Mouse (Mus musculus) stomach, postnatal 0 days (tissue): ENCODE measurements around the gene Drosha. TPM values are rescaled to one million over a fixed set of nuclear protein-coding genes. Genes with fewer than 3 reads are reported as not detected.

ENCODE experiments used
- ATAC-seq: fragments of 200-750 bp; cut with Nextera tagmentation; 2 replicates; pipeline ENCODE4 v1.8.0; 2017; ENCODE audit not compliant: low FRiP score, low TSS enrichment
- DNase-seq: peaks from one replicate; pipeline ENCODE4 v3.0.0-alpha.2; 2016; ENCODE audit warnings: low spot score
- H3K27ac ChIP-seq: fragments of 300-500 bp; sonication (generic); replicated peaks from 2 replicates; pipeline ENCODE4 v1.5.1; 2014; ENCODE audit warnings: mild to moderate bottlenecking, control low read depth
- H3K27me3 ChIP-seq: fragments of 300-500 bp; sonication (generic); 2 replicates; pipeline ENCODE4 v1.6.1; 2014; ENCODE audit warnings: low read length; ENCODE audit not compliant: control insufficient read depth, insufficient read depth
- H3K36me3 ChIP-seq: fragments of 300-500 bp; sonication (generic); 2 replicates; pipeline ENCODE4 v1.6.1; 2014; ENCODE audit warnings: low read length, mixed read lengths; ENCODE audit not compliant: control insufficient read depth, insufficient read depth
- H3K4me1 ChIP-seq: fragments of 300-500 bp; sonication (generic); replicated peaks from 2 replicates; pipeline ENCODE4 v1.6.1; 2014; ENCODE audit warnings: antibody characterized with exemption; ENCODE audit not compliant: control insufficient read depth, insufficient read depth
- H3K4me2 ChIP-seq: fragments of 300-500 bp; sonication (generic); replicated peaks from 2 replicates; pipeline ENCODE4 v1.6.1; 2014; ENCODE audit warnings: low read depth, mild to moderate bottlenecking, control low read depth, moderate library complexity
- H3K4me3 ChIP-seq: fragments of 300-500 bp; sonication (generic); 2 replicates; pipeline ENCODE4 v1.5.1; 2014; ENCODE audit warnings: low read depth, low read length, control low read depth
- H3K9ac ChIP-seq: fragments of 300-500 bp; sonication (generic); 2 replicates; pipeline ENCODE4 v1.6.1; 2014; ENCODE audit warnings: mild to moderate bottlenecking, low read length, control low read depth, mixed read lengths
- H3K9me3 ChIP-seq: fragments of 300-500 bp; sonication (generic); 2 replicates; pipeline ENCODE4 v1.6.1; 2016; ENCODE audit warnings: low read length; ENCODE audit not compliant: control insufficient read depth
- CTCF ChIP-seq: IDR thresholded peaks from 2 replicates; pipeline ENCODE4 v1.5.1; 2016; ENCODE audit warnings: antibody characterized with exemption, low read depth, mild to moderate bottlenecking, moderate library complexity
- EP300 ChIP-seq: optimal IDR thresholded peaks from 2 replicates; pipeline ENCODE3; 2016; ENCODE audit warnings: antibody characterized with exemption
- WGBS: fragments of 180-500 bp; shearing (Covaris S2); extraction: QIAGEN DNeasy Blood & Tissue Kit; methylation state at CpG from one replicate; pipeline ENCODE4 v1.1.7; 2014; 5-methylcytosine and 5-hydroxymethylcytosine counted together
- polyA plus RNA-seq: library from polyadenylated mRNA; unstranded; fragments of >200 nt; fragmentation: Nextera tagmentation; extraction: Ambion mirVana; gene quantifications from 2 replicates; pipeline ENCODE4 v1.2.1, GENCODE M21; 2015

The Drosha gene
- polyA plus RNA-seq: 8.7 and 10.3 TPM in 2 replicates

GRCm38 (mm10) chr15:12824197-12824952 is at the start of gene Drosha, which contains the start of gene 6030458C11Rik:
Drosha (plus strand) TSS chr15:12824815.
6030458C11Rik (minus strand) TSS chr15:12824649.
- no peaks in the 10 kb centered on the region for H3K4me1 ChIP-seq
- DNase-seq: peak; percentile 97
- no peaks in the 10 kb centered on the region for H3K9me3 ChIP-seq
- peak within 1 kb of the TSS; percentile 78 for H3K4me2 ChIP-seq
- peak within 1 kb of the TSS; percentile 93 for H3K9ac ChIP-seq
- H3K36me3 ChIP-seq: peaks cover 10% of the 10 kb centered on the region
- peak; percentile 100 for ATAC-seq
- WGBS: under 1% methylated on average over 67 of the region's 67 CpGs
- H3K4me3 ChIP-seq: peak within 1 kb of the TSS; percentile 85
- no peaks in the 10 kb centered on the region for H3K27me3 ChIP-seq
- peak within 1 kb of the TSS; percentile 77 for H3K27ac ChIP-seq
- TF ChIP-seq CTCF (no peak), EP300 (no peak)

- H3K4me1 ChIP-seq: no peaks in the 10 kb centered on the region
- no peak overlapping the region for H3K9ac ChIP-seq
- H3K27ac ChIP-seq: no peak overlapping the region
- DNase-seq: no peak
- no peak overlapping the region for H3K4me2 ChIP-seq
- no peak overlapping the region for H3K4me3 ChIP-seq
- no peaks in the 10 kb centered on the region for H3K36me3 ChIP-seq
- no peak for ATAC-seq
- no peaks in the 10 kb centered on the region for H3K27me3 ChIP-seq
- TF ChIP-seq EP300: no peak
- 67% methylated on average over 6 of the region's 6 CpGs for WGBS
- no peaks in the 10 kb centered on the region for H3K9me3 ChIP-seq
Measured at GRCm38 (mm10) chr15:12781296-12781695, 43.3 kb upstream of the Drosha start.

GRCm38 (mm10) chr15:12781729-12782326 is 42.8 kb upstream of the Drosha start:
- Histone ChIP-seq H3K27ac (no peak overlapping the region), H3K36me3 (no peaks in the 10 kb centered on the region), H3K9me3 (no peaks in the 10 kb centered on the region), H3K4me2 (no peak overlapping the region), H3K4me3 (no peak overlapping the region), H3K4me1 (no peaks in the 10 kb centered on the region), H3K27me3 (no peaks in the 10 kb centered on the region), H3K9ac (no peak overlapping the region)
- no peak for TF ChIP-seq EP300
- TF ChIP-seq CTCF: no peak
- no peak for ATAC-seq
- 57% methylated on average over 11 of the region's 16 CpGs for WGBS
- DNase-seq: no peak

- Histone ChIP-seq H3K9me3 (no peaks in the 10 kb centered on the region), H3K4me2 (no peak overlapping the region), H3K4me3 (no peak overlapping the region), H3K27me3 (no peaks in the 10 kb centered on the region), H3K36me3 (no peaks in the 10 kb centered on the region), H3K27ac (no peak overlapping the region), H3K4me1 (no peaks in the 10 kb centered on the region), H3K9ac (no peak overlapping the region)
- WGBS: 81% methylated on average over 5 of the region's 5 CpGs
- no peak for ATAC-seq
- TF ChIP-seq EP300 (no peak), CTCF (peak; percentile 44)
- no peak for DNase-seq
Measured at GRCm38 (mm10) chr15:12788536-12788935, 36.1 kb upstream of the Drosha start.

GRCm38 (mm10) chr15:12789406-12789867 is 35.2 kb upstream of the Drosha start:
- H3K4me2 ChIP-seq: peak overlapping the region; percentile 43
- no peak overlapping the region for H3K9ac ChIP-seq
- TF ChIP-seq EP300 (no peak), CTCF (no peak)
- H3K27me3 ChIP-seq: no peaks in the 10 kb centered on the region
- H3K27ac ChIP-seq: peak overlapping the region; percentile 56; the same call in 1 of the 2 replicates
- no peak overlapping the region for H3K4me3 ChIP-seq
- 7% methylated on average over 10 of the region's 10 CpGs for WGBS
- no peaks in the 10 kb centered on the region for H3K4me1 ChIP-seq
- peak; percentile 49; the same call in 1 of the 2 replicates for ATAC-seq
- no peaks in the 10 kb centered on the region for H3K36me3 ChIP-seq
- H3K9me3 ChIP-seq: no peaks in the 10 kb centered on the region
- DNase-seq: peak; percentile 26

GRCm38 (mm10) chr15:12794311-12794710 is 30.3 kb upstream of the Drosha start:
- DNase-seq (no peak), ATAC-seq (no peak)
- H3K36me3 ChIP-seq: no peaks in the 10 kb centered on the region
- H3K4me1 ChIP-seq: no peaks in the 10 kb centered on the region
- H3K27ac ChIP-seq: no peak overlapping the region
- TF ChIP-seq CTCF (no peak), EP300 (no peak)
- no peaks in the 10 kb centered on the region for H3K27me3 ChIP-seq
- no peak overlapping the region for H3K4me3 ChIP-seq
- H3K9me3 ChIP-seq: no peaks in the 10 kb centered on the region
- H3K4me2 ChIP-seq: no peak overlapping the region
- H3K9ac ChIP-seq: no peak overlapping the region
- 74% methylated on average over 6 of the region's 6 CpGs for WGBS
